Mouse (Mus musculus): Measurements from ENCODE around the gene Bax. TPM values are rescaled to one million over a fixed set of nuclear protein-coding genes. Genes with fewer than 3 reads are reported as not detected.
A peak's percentile ranks its signal among the peaks of the same experiment; 100 is the strongest.

Bax gene
- polyA plus RNA-seq, 2 experiments from 2014 or later, result 94.5 to 202 TPM

DNA sequence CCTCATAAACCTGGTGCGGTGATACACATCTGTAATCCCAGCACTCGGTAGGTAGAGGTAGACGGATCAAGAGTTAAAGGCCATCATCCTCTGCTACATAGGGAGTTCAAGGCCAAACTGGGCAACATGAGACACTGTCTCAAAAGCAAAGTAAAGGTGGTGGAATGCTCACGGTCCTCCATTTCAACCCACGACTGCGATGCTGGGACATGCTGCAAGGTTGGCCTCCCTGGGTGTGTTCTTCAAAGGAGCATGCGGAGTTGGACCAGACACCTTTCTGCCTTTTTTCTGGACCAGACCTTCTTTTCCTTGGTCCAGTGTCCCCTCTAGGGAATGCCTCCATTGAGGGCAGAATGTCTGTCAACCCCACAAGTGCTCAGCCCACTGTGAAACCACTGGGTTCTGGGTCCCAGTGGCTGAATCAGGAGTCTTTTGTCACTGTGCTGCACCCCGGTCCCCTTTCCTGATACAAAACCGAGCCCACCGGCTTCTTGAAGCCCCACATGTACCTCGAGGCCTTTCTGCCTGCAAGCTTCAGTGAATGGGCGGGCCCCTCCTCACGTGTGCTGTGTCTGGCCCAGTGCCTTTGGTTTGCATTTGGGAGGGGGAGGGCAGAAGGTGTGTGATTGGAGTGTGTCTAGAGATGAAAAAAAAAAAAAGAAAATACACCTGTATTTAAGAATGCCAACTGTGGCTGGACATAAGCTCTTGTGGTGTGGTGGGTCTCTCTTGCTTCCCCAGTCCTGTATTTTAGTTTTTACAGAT, 10.6 kb downstream of the Bax start:
- ATAC-seq, result no peak

DNA sequence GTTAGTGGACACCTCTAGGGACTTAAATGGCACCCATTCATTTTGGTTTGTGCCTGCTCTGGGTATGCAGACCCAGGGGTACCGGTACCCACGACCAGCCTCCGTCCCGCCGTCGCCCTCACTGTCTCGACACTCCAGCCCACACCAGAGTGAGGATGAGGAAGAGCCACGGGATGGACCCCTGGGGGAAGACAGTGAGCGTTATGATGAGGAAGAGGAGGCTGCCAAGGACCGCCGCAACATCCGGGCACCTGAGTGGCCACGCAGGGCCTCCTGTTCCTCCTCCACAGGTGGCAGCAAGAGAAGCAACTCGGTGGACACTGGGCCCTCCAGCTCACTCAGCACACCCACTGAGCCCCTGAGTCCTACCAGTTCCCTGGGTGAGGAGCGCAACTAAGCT, 11.7 kb downstream of the Bax start:
- no peak for ATAC-seq

DNA sequence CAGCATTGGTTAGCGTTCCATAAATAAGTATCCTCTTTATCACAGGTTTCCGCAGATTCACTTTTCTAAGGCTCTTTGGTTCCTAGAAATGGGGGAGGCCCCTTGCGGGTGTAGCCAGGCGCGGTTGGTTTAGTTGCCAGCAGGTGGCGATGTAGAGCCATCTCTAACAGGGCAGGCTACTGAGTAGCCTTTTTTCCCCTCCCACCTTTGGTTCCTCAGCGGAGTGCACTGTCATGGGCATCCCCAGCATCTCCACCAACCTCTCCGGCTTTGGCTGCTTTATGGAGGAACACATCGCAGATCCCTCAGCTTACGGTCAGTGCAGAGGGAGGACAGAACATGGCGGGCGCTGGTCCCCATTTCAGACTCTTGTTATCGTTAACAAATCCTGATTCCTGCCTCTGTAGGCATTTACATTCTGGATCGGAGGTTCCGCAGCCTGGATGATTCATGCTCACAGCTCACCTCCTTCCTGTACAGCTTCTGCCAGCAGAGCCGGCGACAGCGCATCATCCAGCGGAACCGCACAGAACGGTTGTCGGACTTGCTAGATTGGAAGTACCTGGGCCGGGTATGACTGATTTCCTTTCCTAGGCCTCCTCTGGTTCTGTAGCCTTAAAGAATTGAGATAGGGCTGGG, 15.2 kb downstream of the Bax start:
- ATAC-seq, result peak; percentile 90

DNA sequence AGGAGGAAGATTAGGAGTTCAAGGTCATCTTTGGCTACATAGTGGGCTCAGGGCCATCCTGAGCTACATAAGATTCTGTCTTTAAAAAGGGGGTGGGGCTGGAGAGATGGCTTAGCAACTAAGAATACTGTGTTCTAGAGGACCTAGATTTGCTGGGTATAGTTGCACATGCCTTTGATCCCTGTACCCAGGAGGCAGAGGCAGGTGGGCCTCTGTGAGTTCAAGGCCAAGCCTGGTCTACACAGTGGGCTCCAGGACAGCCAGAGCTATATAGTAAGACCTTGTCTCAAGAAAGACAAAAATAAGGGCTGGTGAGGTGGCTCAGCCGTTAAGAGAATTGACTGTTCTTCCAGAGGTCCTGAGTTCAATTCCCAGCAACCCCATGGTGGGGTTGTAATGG, 16.7 kb downstream of the Bax start:
- no peak for ATAC-seq

DNA sequence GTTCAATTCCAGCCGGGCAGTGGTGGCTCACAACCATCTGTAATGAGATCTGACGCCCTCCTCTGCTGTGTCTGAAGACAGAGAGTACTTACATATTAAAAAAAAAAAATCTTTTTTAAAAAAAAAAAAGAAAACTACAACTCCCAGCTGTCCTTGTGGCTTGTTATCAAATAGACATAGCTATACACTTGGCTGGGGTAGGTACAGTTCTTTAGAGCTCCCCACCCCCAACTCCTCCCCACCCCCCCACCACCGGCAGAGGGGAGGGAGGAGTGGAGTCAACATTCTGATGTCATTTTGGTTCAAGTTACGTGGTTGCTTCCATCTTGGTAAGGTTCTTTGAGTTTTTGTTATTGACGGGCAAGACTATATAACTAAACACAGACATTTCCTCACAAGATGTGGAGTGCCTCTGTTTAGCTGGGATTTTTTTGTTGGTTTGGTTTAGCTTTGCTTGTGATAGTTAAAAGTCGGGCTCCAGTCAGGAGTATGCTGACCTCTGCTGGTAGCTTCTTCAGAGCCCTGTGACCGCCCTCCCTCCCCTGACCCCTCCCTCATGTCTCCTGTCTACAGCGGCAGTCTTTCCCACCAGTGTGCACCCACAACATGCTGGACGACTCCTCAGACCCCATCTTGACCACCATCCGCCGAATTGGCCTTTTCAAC, 19.2 kb downstream of the Bax start:
- no peak for ATAC-seq

DNA sequence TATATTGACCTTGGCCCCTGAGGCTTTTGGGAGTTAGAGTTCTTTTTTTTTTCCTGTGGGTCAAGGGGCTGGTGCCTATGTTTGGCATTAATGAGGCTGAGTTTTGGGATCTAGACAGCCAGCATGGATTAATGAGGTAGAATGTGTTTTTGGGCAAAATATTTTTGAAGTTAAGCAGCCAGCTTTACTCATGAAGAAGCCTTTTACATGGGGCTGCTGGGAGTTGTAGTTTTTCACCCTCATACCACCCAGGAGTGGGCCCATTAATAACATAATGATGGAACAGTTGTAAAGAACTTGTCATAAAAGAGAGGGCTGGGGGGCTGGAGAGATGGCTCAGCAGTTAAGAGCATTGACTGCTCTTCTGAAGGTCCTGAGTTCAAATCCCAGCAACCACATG, 20.1 kb downstream of the Bax start:
- no peak for ATAC-seq

DNA sequence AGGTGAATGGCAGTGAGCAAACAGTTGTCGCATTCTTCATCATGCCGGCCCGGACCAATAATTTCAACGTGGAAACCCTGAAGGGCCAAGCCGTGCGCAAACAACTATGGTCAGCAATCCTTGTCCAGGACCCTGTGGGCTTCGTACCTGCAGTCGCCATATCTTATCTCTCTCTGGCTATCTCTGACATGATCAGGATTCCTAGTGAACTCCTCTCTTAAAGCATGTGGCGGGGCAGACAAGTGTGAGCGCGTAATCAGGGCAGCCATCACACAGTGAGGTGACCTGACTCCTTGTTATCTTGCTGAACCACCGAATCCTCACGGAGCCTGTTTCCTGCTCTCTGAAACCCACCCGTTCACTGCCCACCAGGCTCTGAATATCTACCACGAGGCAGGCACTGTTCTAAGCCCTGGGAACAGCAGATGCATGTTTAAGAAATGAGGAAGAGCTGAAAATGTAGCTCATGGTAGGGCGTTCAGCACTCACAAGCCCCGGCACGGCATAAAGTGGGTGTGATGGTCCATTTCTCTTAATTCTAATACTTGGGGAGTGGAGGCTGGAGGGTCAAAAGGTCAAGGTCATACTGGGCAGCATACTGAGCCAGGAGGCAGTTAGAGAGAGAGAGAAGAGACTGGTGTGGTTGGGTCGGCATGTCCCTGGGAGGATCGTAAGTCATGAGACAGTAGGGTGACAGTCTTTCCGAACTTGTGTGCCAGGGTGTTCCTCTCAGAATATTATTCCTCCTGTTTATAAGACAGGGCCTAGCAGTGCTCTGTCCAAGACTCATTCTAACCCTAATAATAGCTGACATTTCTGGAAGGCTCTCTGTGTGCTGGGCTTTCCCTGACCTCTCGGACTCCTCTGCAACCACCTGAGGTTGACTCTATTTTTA, 22.9 kb downstream of the Bax start:
- no peak for ATAC-seq

DNA sequence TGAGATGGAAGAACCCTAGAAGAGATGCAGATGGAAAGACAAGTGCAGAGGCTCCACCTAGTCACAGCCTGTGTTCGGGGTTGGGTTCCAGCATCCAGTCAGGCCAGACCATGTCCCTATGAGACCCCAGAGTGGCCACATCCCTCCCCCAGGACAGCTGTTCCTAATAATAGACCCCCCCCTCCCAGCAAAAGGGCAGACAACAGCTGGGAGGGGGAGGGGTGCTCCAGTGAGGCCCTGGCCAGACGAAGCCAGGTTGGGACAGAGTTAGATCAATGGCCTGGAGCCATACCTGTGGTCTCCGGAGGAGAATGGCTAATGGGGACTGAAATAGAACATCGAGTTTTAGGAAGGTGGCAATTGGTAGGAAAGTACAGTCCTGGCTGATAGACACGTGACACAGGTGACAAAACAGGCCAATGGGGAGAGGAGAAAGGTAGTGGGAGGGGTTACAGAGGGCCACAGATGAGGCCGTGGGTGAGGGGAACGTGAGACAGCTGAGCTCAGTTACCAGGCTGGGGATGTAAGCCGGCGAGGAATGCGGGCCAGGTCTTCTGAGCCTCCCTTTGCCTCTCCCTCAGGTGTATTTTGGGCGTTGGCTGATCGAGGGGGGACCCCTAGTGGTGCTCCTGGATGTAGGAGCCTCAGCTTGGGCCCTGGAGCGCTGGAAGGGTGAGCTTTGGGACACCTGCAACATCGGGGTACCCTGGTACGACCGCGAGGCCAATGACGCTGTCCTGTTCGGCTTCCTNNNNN, 29.0 kb downstream of the Bax start, which contains the start of gene Ruvbl2:
TSS of gene Ruvbl2 (minus strand) at position 576 of the 756 bp plus-strand sequence.
- ATAC-seq, result no peak

DNA sequence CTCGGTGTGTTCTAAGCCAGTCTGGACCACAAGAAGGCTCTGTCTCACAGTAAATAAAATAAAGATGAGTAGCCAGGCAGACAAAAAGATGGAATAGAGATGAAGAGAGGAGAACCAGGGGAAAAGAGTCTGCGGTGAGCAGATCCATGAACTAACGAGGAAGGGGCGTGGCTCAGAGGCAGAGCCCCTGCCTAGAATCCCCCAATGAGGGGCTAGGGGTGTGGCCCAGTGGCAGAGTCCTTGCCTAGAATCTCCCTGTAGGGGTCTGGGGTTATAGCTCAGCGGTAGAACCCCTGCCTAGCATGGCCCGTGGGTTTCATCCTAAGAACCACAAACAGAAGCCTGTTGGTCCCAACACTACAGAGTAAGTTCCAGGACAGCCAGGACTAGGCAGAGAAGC, 29.7 kb downstream of the Bax start:
- ATAC-seq, result no peak

DNA sequence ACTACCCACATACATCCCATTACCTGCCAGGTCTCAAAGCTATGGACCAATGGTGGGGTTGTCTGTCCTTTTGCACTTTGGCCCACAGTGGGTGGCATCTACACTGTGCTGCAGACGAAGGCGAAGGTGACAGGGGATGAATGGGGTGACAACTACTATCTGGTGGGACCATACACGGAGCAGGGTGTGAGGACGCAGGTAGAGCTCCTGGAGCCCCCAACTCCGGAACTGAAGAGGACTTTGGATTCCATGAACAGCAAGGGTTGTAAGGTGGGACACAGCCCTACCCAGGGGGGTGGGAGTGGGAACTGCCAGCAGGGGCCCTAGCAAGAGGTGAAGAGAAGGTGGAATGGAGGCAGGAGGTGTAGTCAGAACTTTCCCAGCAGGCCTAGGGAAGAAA, 30.3 kb downstream of the Bax start:
- no peak for ATAC-seq

DNA sequence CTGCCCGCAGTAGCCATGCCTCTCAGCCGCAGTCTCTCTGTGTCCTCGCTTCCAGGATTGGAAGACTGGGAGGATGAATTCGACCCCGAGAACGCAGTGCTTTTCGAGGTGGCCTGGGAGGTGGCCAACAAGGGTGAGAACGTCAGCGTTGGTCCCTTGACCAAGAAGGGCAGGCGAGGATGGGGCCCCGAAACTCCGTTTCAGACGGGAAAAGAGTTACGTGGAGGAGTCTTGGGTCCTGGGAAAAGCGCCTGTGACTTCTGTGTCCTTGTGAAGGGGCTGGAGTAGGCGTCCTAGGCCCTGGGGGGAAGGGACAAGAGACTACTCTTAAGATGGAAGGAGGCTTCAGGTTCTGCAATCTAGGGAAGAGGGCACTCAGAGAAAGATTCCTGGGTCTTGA, 31.7 kb downstream of the Bax start:
- ATAC-seq, result no peak

DNA sequence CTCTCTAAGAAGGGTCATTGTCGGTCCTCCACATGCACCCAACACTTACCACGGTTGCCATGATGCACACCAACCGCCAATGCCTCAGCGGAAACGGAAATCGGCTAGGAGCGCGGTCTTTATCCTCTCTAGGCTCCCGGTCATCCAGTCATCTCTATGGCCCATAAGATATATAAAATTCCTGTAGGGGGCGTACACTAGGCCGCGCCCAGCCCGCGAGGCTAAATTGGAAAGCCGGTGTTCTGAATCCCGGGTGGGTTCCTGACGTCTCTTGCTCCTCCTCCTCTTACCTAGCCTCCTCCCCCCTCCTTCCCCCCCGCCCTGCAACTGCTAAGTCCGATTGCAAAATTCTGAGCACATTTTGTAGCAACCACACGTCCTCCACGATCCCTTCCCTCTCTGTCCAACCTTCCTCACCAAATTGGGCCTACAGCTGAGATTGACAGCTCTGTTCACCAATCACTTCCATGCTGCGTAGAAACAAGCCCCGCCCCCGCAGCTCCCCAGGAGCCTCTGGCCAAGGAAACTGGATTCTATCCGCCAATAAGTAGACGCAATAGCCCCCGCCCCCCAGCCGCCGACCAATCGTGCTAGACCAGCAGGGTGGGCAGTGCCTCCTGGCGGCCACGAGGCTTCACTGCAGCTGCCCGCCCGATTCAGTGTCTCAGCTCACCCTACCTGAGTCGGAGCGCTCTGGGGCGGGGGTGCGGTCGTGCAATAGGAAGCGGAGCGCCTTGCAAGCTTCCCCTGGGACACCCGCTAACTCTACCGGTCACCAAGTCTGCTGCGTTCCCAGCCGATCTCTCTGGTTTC, 32.3 kb downstream of the Bax start, which contains the start of gene Gys1:
TSS of gene Gys1 (plus strand) at position 642 of the 813 bp plus-strand sequence.
- peak; percentile 95 for ATAC-seq

DNA sequence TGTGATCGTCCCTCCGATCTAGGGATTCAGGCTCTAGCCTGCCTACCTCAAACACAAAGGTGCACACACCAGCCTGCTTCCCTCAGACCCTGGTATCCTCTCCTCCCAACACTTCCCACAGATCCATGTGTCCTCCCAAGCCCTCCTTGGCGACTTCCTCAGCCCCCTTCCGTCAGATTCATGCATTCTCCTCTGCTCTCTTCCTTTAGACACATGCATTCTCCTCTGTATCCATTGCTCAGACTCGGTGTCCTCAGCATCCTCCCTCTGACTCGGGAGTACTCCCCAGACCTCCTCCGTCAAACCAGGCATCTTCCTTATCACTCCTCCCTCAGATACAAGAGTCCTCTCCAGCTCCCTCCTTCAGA, 32.9 kb downstream of the Bax start:
- ATAC-seq, result no peak

DNA sequence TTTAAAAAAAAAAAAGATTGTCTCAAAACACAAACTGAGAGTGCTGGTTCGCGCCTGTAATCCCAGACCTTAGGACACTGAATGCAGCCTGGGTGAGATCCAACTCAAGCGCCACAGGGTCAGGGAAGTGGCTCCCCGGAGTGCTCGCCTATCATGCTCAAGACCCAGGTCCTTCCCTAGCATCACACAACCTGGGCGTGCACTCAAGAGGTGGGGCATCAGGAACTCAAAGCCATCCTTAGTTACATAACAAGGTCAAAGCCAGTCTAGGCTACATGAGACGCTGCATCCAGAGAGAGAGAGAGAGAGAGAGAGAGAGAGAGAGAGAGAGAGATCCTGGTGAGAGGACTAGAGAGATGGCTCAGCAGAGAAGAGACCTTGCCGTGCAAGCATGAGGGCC, 40.1 kb downstream of the Bax start:
- ATAC-seq, result no peak

DNA sequence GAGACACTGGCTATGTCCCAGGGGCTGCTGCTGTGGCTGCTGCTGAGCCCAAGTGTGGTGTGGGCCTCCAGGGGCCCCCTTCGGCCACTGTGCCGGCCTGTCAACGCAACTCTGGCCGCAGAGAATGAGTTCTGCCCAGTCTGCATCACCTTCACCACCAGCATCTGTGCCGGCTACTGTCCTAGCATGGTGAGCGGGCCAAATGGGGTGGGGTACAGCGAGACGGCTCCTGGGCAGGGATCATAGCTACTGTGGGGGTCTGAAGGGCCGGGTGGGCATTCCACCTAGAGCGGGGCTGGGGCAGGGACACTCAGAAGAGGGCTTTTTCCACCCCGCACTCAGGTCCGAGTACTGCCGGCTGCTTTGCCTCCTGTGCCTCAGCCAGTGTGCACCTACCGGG, 45.5 kb downstream of the Bax start:
- ATAC-seq, result no peak

DNA sequence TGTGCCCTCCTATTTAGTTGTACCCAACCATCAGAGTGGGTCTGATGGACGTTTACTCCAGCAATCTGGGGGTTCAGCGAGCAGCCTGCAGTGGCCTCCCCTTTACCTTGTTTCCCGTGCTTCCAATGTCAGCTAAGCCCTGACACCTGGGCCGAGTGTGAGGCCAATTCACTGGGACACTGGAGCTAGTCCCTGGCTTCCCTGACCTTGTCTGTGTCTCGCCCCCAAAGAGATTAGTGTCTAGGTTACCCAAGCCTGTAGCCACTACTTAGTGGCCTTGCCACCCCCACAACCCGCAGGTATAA, 46.1 kb downstream of the Bax start, which contains the start of gene Lhb:
TSS of gene Lhb (plus strand) at position 206 of the 305 bp plus-strand sequence.
- ATAC-seq, result no peak

DNA sequence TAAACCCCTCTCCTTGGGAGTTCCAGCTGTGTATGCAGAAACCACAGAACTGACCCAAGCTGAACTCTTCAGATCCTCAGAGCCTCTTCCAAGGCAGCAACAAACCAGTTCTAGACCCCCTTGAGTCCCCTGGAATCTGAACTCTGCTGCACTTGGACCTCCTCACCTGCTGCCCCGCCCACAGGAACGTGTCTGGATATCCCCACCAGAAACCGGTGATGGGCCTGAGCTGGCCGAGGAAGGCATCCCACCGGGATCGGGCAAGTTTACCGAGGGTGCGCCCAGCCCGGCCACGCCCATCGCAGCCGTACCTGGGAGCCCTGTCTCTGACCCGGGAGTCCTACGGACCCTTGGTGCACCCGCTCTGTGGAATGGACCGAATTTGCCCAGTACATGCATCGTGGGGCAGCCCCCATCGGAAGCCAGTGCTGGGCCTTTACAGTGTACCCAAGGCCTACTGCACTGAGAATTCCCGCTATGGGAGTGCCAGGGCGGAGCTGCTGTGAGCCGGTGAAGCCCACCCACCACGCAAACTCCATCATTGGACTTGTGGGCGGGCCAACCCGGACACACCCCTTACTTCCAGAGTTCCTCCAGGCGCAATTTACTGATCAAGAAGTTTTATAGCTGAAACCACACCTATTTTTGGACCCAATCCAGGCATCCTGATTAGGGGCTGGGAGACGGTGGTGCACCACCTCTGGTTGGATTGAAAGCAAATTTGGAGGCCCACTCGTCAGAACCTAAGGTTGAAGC, 46.7 kb downstream of the Bax start:
- ATAC-seq, result no peak

DNA sequence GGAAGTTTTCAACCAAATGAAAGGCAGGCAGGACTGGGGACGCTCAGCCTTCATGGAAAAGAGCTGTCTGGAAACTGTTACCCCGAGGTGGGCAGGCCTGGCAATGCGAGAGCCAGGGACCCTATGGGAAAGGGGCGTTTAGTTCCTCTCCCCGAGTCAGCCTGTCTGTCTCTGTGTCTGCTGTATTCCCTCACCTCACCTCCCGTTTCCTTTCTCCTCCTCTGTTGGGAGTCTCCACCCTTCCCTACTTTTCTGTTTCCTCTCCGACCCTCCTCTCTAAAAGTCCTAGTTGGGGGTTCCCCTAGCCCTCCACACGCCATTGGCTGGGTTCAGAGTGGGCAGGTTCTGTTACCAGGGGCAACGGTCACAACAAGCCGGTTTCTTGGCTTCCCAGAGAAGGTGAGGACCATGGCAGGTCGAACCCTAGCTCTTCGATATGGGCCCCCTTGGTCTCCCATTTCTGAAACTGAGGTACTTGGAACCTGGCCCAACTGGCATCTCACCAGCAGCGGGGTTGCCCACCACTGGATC, 48.7 kb downstream of the Bax start:
- ATAC-seq, result no peak

DNA sequence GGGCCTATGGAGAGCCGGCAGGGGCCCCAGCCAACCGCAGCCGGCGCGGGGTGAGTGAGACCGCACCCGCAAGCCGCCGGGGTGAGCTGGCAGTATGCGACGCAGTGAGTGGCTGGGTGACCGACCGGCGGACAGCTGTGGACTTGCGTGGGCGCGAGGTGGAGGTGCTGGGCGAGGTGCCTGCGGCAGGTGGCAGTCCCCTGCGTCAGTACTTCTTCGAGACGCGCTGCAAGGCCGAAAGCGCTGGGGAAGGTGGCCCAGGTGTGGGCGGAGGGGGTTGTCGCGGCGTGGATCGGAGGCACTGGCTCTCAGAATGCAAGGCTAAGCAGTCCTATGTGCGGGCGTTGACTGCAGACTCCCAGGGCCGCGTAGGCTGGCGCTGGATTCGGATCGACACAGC, 51.1 kb downstream of the Bax start:
- peak; percentile 36 for ATAC-seq

DNA sequence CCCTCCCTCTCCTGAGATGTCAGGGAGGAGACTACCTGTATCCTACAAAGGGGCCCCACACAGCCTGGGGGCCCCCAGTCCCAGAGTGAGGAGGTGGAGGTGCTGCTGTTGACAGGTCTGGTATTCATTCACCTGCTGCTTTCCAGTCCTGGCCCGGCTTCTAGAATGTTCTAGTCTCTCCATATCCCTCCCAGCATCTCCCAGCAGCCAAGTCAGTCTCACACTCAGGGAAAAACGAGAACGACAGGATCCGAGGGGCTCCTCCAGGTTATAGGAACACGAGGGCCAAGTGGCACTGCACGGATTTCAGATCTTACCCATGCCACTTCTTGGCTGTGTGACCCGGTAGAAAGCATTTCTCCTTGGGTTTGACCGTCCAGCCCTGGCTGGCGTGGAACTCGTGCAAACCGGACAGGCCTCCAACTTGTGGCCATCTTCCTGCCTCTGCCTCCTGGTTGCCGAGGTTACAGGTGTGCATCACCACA, 51.9 kb downstream of the Bax start:
- ATAC-seq, result no peak
